Comparison of ENCODE assay signal across 13 mouse cellular contexts in the genomic region with DNA sequence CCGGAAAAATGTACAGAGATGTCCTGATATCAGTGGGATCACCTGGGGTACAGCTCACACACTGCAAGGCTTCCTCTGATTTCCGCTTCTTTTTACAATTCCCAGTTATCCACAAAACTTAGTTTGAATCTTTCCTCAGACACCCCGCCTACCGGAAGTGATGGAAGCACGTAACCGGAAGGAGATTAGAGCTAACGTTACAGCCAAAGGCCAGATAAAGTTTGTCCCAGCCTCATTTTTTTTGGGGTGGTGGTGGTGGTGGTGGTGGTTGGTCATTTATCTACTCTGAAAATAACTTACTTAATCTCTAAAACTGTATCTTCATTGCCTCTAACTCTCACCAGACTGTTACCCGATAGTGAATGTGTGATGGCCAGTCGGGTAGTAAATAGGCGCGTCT.
DNase-seq lines count a peak whose midpoint lies in the region; ATAC-seq and TF ChIP-seq lines count a peak whose summit lies in the region.
"Had no signal": no experiment of that assay in that cellular context is flagged by ENCODE, and none has a peak within 500 bp of the region (broad histone marks: within the 10 kb centered on the region; RNA-seq: fewer than 3 reads in every experiment).

No protein-coding gene starts in this region.

- peaks cover 14% of the 10 kb centered on the region for H3K4me1 ChIP-seq in embryonic facial prominence, embryonic 10.5 days
- H3K4me1 ChIP-seq in heart, postnatal 0 days (ENCODE audit: control insufficient read depth, insufficient read depth) = peaks cover 19% of the 10 kb centered on the region
- peaks cover 3% of the 10 kb centered on the region; the same call in 1 of the 2 replicates for H3K4me1 ChIP-seq in small intestine, adult 2 months (ENCODE audit: control insufficient read depth, insufficient read depth, insufficient read length, low read length)

- no peak overlapping the region for H3K27ac ChIP-seq in embryonic facial prominence, embryonic 10.5 days (replicated peaks)
- peak overlapping the region; percentile 68 for H3K27ac ChIP-seq in heart, postnatal 0 days (ENCODE audit: low read depth)
- peak overlapping the region; percentile 0; the same call in 1 of the 2 replicates for H3K27ac ChIP-seq in small intestine, adult 2 months (ENCODE audit: insufficient read depth, low read depth, low read length)

- H3K4me2 ChIP-seq in heart, postnatal 0 days (ENCODE audit: low read depth, low read length) = peak overlapping the region; percentile 57

- H3K9me3 ChIP-seq in embryonic facial prominence, embryonic 10.5 days = 0 out of 2 replicates have a peak, but pooled peaks cover 4% of the 10 kb centered on the region
- no peaks in the 10 kb centered on the region for H3K9me3 ChIP-seq in heart, postnatal 0 days (replicated peaks; ENCODE audit: control insufficient read depth, low read length)

- H3K27me3 ChIP-seq in embryonic facial prominence, embryonic 10.5 days (replicated peaks; ENCODE audit: low read depth, poor library complexity, severe bottlenecking) = no peaks in the 10 kb centered on the region
- H3K27me3 ChIP-seq in heart, postnatal 0 days (ENCODE audit: control insufficient read depth, insufficient read depth, low read length) = no peaks in the 10 kb centered on the region
- no peaks in the 10 kb centered on the region for H3K27me3 ChIP-seq in small intestine, adult 2 months (ENCODE audit: control insufficient read depth, insufficient read depth, low read length)
- H3K27me3 ChIP-seq: CH12.LX; megakaryocyte, embryonic 14.5 days had no signal

- TF ChIP-seq CTCF in heart, postnatal 0 days (IDR thresholded peaks at IDR 0.05; ENCODE audit: low read depth) = no peak
- no peak for TF ChIP-seq CTCF in small intestine, adult 2 months (IDR thresholded peaks at IDR 0.05; ENCODE audit: extremely low read depth, insufficient read length, insufficient replicate concordance, low read depth, low read length)

- TF ChIP-seq EP300 in heart, postnatal 0 days (IDR thresholded peaks at IDR 0.05; ENCODE audit: low read depth) = no peak

- H3K36me3 ChIP-seq in embryonic facial prominence, embryonic 10.5 days (replicated peaks) = no peaks in the 10 kb centered on the region
- no peaks in the 10 kb centered on the region for H3K36me3 ChIP-seq in heart, postnatal 0 days (replicated peaks; ENCODE audit: control insufficient read depth, insufficient read depth, low read length)
- no peaks in the 10 kb centered on the region for H3K36me3 ChIP-seq in small intestine, adult 2 months (ENCODE audit: control insufficient read depth, insufficient read depth, low read length)
- H3K36me3 ChIP-seq: forebrain, embryonic 10.5 days had no signal

- no peak for TF ChIP-seq POLR2A in small intestine, adult 2 months (IDR thresholded peaks at IDR 0.05; ENCODE audit: low read depth, low read length)

- H3K4me3 ChIP-seq in embryonic facial prominence, embryonic 10.5 days = 0 out of 2 replicates have a peak overlapping the region, but pooled peaks have one; percentile 21
- H3K4me3 ChIP-seq in heart, postnatal 0 days (ENCODE audit: low read depth, low read length) = peak overlapping the region; percentile 21
- peak overlapping the region; percentile 25; the same call in 1 of the 2 replicates for H3K4me3 ChIP-seq in small intestine, adult 2 months (ENCODE audit: low read depth, low read length)
- H3K4me3 ChIP-seq: megakaryocyte, embryonic 14.5 days had no signal

- DNase-seq in lung, postnatal 10 days = peak; percentile 30
- DNase-seq in lung, postnatal 14 days = no peak
- no peak for DNase-seq in embryonic facial prominence, embryonic 10.5 days (ENCODE audit: low spot score)
- no peak for DNase-seq in heart, postnatal 0 days (ENCODE audit: low spot score)
- no peak for DNase-seq in kidney, adult 11 months
- no peak for DNase-seq in frontal cortex, postnatal 10 days (ENCODE audit: low spot score in 2 of 2)
- DNase-seq: cerebellum, adult 8-10 months; thymus, postnatal 4 days had no signal

- H3K9ac ChIP-seq in heart, postnatal 0 days (replicated peaks; ENCODE audit: low read depth, low read length) = 0 out of 2 replicates have a peak overlapping the region, but pooled peaks have one; percentile 28

- WGBS in embryonic facial prominence, embryonic 10.5 days = 93% methylated on average over 11 of the region's 11 CpGs
- WGBS in heart, postnatal 0 days = 39% methylated on average over 11 of the region's 11 CpGs
- WGBS in small intestine, adult 2 months = 57% methylated on average over 11 of the region's 11 CpGs

- ATAC-seq in heart, postnatal 0 days (ENCODE audit: insufficient read depth, low read depth) = no peak
- ATAC-seq: inflammation-experienced regulatory T-cells, adult 6 months had no signal
